Mouse (Mus musculus) heart, adult 8-10 months (tissue): ENCODE data around the gene Mb. TPM values are rescaled to one million over a fixed set of nuclear protein-coding genes. Genes with fewer than 3 reads are reported as not detected.

Experiments
- DNase-seq: peaks from one replicate; pipeline ENCODE4 v3.0.0; 2022; ENCODE audit warnings: low spot score
- total RNA-seq, 4 experiments: library from RNA; stranded (reverse); gene quantifications; 2 replicates each; pipeline ENCODE4 v1.2.4; 2022

Gene Mb
- total RNA-seq, 4 experiments from 2014 or later, result 20,391 to 21,800 (median 21,272) TPM

DNA sequence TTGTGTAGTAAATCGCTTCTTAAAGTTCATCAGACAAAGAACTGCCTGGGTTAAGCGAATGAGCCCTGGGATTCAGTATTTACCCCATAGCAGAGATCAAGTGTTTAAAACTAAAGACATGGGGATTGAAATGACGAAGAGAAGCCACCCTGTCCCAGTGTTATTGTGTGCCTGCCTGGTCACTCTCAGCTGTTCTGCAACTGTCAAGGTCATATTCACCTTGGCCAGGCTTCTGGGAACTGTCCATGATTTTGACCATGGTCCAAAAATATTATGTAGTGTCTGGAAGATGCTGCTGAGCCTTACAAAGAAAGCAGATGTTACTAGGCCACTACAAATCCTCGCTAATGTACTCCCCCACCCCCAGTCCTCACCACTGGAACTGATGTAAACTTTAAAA, 70.7 kb downstream of the Mb start:
- DNase-seq, result no peak

DNA sequence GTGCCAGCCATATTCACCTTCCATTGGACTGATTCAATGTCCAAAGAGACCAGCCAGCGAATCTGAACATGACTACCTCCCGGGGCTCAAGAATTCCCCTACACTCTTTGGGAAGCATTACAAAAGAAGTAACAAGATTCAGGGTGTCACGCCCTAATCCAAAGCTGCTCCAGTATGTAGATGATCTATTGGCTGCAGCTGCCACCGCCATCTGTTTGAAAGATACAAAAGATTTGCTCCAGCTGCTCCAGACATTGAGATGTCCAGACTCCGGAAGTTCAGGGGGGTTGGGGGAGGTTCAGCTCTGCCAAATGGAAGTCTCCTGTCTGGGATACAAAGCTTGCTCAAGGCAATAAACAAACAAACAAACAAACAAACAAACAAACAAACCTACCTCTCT, 73.9 kb downstream of the Mb start:
- DNase-seq, result no peak

DNA sequence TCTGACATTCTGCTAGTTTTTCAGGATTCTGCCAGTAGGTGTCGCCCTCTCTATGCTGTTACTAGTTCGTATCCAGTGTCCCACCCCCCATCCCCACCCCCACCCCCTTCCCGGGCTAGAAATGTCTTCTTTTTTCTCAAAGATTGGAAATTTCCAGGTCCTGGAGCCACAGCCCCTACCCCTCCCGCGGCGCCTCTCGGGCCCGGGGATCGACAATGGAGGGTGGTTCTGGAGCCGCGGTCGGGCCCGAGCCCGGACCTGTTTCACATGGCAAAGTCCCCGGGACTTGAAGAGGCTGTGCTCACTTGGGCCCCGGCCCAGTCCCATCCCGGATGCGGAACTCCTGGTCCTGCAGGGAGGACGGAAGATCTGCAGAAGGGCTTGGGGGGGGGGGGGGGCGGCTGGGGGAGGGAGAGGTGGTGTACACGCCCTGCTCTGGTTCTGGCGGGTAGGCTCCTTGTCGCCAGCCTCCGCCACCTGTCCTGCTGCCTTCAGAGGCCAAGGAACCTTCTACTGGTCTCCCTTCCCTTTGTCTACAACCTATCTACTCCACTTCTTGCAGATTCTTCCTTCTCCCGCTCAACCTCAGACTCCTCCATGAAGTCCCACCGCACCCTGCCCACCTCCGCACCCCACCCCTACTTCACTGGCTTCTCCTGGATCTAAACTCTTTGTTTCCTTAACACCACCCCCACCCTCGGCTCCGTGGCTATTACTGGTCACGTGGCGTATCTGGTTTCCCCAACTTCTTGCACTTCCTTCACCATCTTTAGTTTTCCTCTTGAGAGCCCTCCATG, 76.4 kb downstream of the Mb start:
- peak; percentile 86 for DNase-seq

DNA sequence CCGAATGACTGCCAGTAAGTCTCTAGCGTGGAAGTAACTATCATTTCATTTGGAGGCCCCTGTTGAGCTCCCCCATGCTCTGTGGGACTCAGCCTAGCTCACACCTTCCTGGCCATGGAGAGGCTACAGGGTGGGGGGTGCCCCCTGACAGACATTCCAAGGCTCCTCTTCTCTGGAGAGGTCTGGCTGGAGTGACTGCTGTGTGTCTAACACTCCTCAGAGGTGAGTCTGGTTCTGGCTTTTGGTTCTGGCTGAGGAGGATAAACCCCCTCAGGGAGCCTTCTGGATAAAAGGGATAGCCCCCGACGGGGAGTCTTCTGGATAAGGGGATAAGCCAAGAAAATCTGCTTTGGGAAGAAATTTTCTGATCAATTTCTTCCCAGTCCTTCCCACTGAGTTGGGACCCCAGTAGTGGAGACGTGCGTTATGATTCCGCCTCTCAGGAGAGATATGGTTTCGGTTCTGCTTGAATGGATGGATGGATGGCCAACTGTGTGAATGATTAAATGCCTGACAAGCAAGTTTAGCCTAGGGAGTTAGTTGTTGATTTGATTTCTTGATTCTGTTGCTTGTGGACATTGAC, 77.1 kb downstream of the Mb start:
- no peak for DNase-seq

DNA sequence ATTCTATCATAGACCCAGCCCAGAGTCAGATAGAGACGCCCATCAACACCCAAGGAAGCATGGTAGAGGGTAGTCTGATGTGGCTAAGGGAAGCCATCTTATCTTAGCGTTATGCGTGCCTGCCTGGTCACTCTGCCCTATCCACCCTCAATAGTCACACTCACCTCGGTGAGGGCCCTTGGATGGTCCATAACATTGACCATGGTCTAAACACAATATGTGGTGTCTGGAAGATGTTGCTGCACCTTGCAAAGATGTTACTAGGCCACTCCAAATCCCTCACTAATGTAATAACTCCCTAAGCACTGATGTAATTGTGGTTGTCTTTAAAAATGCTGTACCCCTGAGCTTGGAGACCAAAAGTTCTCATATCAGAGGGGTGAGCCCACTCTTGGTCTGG, 77.8 kb downstream of the Mb start:
- DNase-seq, result no peak

Other genes with a start within 250 kb of the Mb start
- 10 to 100 TPM; 11.4 to 13.1 (median 12.3) TPM for gene Zfp251, start 179.2 kb downstream of the Mb start, total RNA-seq
- 1 to 10 TPM; 1.0 to 1.7 (median 1.3) TPM for gene Zfp7, start 171.4 kb downstream of the Mb start, total RNA-seq
- gene Gm49527, start 171.3 kb downstream of the Mb start, total RNA-seq, result not detected
- gene Zfp647, start 125.2 kb downstream of the Mb start, total RNA-seq, result 1 to 10 TPM; 1.1 to 3.1 (median 2.1) TPM
- 10 to 100 TPM; 19.1 to 21.7 (median 20.5) TPM for gene 1110038F14Rik, start 102.2 kb downstream of the Mb start, total RNA-seq
- 1 to 10 TPM in 2 of 4 experiments, under 1 TPM in 2; 0.49 to 1.5 (median 1.0) TPM for gene Apol6, start 5.9 kb downstream of the Mb start, total RNA-seq